Mouse (Mus musculus) bone marrow, adult 2 months (tissue): ENCODE measurements around the gene 1700022I11Rik. TPM values are rescaled to one million over a fixed set of nuclear protein-coding genes. Genes with fewer than 3 reads are reported as not detected.

ENCODE experiments used
- H3K27ac ChIP-seq: fragments of 200-500 bp; 2 replicates; pipeline ENCODE4 v1.5.1; 2012; ENCODE audit warnings: low read depth, mild to moderate bottlenecking, control low read depth, inconsistent platforms, low read length; ENCODE audit not compliant: control insufficient read depth, poor library complexity, insufficient read depth
- H3K4me1 ChIP-seq: fragments of 200-500 bp; 2 replicates; pipeline ENCODE4 v1.6.1; 2011; ENCODE audit warnings: low read length; ENCODE audit not compliant: control insufficient read depth, insufficient read depth
- H3K4me3 ChIP-seq: fragments of 200-500 bp; replicated peaks from 2 replicates; pipeline ENCODE3; 2011; ENCODE audit warnings: mild to moderate bottlenecking, low read depth, low read length, control low read depth; ENCODE audit not compliant: control insufficient read depth
- CTCF ChIP-seq: fragments of 200-500 bp; IDR thresholded peaks from 2 replicates; pipeline ENCODE4 v1.5.1; 2011; ENCODE audit warnings: low read length, control low read depth; ENCODE audit not compliant: control insufficient read depth, insufficient read depth
- POLR2A ChIP-seq: fragments of 200-500 bp; IDR thresholded peaks from 2 replicates; pipeline ENCODE4 v1.6.1; 2011; ENCODE audit warnings: low read depth, mild to moderate bottlenecking, control low read depth, low read length, borderline replicate concordance; ENCODE audit not compliant: control insufficient read depth
- WGBS: fragments of 180-500 bp; shearing (Covaris S2); methylation state at CpG from one replicate; pipeline ENCODE4 v1.1.7; 2018; 5-methylcytosine and 5-hydroxymethylcytosine counted together
- polyA plus RNA-seq: library from polyadenylated mRNA; stranded (reverse); fragments of >200 nt; gene quantifications from 2 replicates; pipeline ENCODE4 v1.2.4, GENCODE M21; 2011; ENCODE audit warnings: low replicate concordance; ENCODE audit not compliant: missing spikeins, insufficient read depth, insufficient read length

1700022I11Rik gene
- polyA plus RNA-seq, 1 experiment = not detected

GRCm38 (mm10) chr4:42946733-42947290 is 22.6 kb upstream of the 1700022I11Rik start:
- Histone ChIP-seq H3K27ac (no peak overlapping the region), H3K4me1 (no peaks in the 10 kb centered on the region; the same call in 1 of the 2 replicates), H3K4me3 (no peak overlapping the region)
- 38% methylated on average over 10 of the region's 10 CpGs for WGBS
- TF ChIP-seq POLR2A (no peak), CTCF (no peak)

DNA sequence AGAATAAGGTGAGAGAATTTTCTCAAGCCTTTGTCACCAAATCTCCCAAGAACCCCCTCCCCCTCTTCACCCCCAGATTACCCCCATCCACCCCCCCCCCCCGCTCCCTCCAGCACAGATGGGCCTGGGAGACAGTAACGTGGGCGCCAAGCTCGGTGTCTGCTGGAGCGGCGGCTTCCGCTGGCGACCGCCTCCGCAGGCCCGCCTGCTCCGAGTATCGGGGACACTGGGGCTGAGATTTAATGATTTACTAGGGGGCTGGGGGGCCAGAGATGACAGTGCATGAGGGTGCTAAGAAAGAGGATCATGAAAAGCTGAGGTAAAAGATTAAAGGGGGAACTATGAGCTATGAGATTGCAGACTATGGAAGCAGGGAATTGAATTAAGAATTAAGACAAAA is 20.9 kb upstream of the 1700022I11Rik start:
- no peak for TF ChIP-seq POLR2A
- TF ChIP-seq CTCF = no peak
- no peaks in the 10 kb centered on the region; the same call in 1 of the 2 replicates for H3K4me1 ChIP-seq
- WGBS = 42% methylated on average over 13 of the region's 13 CpGs
- H3K27ac ChIP-seq = no peak overlapping the region
- H3K4me3 ChIP-seq = no peak overlapping the region

DNA sequence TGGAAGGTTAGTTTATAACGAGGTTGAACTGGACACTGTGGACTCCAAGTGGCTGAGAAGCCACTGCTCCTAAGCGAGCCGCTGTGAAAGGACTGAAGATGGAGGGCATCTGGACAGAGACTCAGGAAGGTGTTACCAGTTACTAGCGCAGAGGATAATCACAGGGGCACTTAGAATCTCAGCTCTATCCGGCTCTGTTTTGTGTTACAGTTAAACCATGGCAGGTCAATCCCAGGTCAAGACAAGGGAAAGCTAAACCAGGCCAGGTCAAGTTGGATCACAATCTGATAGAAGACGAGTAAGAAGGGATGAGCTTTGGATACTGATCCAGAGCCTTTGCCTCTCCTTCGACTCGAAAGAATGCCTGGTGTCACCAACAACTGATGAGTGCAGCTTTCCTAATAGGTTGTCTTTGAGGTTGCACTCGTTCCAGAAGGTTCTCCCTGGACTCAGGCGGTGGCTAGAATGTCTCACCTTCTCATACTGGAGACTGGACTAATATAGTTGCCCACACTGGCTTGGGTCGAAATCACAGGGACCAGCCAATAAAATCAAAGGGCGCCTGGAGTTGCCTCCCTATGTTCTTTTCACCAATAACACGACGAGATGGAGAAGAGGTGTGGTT is 20.2 kb upstream of the 1700022I11Rik start:
- H3K4me1 ChIP-seq = no peaks in the 10 kb centered on the region; the same call in 1 of the 2 replicates
- no peak overlapping the region for H3K27ac ChIP-seq
- H3K4me3 ChIP-seq = peak overlapping the region; percentile 45
- WGBS = 11% methylated on average over 14 of the region's 14 CpGs
- TF ChIP-seq POLR2A (no peak), CTCF (no peak)

DNA sequence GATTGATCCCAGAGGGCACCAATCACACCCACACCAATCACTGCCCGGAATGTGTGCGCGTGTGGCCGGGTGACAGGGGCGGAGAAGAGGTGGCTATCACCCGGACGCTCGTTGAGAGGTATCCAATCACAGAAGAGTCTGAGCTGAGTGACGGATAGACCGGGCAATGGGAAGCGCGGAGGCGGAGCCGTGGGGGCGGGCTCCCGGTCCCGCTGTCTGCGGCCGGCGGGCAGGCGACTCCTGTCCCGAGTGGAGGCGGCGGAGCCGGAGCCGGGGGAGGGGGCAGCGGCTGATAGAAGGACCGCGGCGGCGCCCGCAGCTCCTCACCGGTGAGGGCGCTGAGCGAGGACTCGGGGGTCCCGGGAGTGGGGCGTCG is 19.7 kb upstream of the 1700022I11Rik start, which contains the start of gene Dnajb5:
Gene Dnajb5 (plus strand): TSS at position 139 of the 376 bp plus-strand sequence.
- under 1% methylated on average over 38 of the region's 39 CpGs for WGBS
- H3K4me3 ChIP-seq = peak within 1 kb of the TSS; percentile 62
- H3K27ac ChIP-seq = peak within 1 kb of the TSS; percentile 69
- no peaks in the 10 kb centered on the region; the same call in 1 of the 2 replicates for H3K4me1 ChIP-seq
- TF ChIP-seq POLR2A (no peak), CTCF (no peak)

DNA sequence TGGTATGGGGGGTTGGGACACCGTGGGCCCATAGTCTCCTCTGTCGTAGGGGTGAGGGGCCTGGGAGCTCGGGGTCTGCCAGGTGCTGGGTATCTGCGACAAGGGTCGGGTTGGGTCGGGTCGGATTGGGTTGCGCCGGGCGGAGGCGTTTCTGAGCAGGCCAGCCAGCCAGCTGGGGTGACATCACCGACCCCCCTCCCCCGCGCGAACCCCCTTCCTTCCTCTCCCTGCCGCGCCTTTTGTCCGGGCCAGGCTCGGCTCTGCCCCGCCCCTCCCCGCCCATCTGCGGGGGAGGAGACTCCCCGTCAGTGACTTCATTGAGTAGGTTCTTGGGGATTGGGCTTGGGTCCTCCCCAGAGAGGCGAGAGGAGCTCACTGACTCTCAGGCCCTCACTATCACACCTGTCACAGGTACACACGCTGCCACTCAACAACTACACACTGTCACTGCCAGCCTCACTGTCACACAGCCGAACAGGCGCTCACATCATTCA is 19.3 kb upstream of the 1700022I11Rik start:
- WGBS = 5% methylated on average over 24 of the region's 27 CpGs
- Histone ChIP-seq H3K4me3 (peak overlapping the region; percentile 62), H3K27ac (peak overlapping the region; percentile 69), H3K4me1 (no peaks in the 10 kb centered on the region; the same call in 1 of the 2 replicates)
- no peak for TF ChIP-seq CTCF
- TF ChIP-seq POLR2A = no peak; the same call in 1 of the 2 replicates

DNA sequence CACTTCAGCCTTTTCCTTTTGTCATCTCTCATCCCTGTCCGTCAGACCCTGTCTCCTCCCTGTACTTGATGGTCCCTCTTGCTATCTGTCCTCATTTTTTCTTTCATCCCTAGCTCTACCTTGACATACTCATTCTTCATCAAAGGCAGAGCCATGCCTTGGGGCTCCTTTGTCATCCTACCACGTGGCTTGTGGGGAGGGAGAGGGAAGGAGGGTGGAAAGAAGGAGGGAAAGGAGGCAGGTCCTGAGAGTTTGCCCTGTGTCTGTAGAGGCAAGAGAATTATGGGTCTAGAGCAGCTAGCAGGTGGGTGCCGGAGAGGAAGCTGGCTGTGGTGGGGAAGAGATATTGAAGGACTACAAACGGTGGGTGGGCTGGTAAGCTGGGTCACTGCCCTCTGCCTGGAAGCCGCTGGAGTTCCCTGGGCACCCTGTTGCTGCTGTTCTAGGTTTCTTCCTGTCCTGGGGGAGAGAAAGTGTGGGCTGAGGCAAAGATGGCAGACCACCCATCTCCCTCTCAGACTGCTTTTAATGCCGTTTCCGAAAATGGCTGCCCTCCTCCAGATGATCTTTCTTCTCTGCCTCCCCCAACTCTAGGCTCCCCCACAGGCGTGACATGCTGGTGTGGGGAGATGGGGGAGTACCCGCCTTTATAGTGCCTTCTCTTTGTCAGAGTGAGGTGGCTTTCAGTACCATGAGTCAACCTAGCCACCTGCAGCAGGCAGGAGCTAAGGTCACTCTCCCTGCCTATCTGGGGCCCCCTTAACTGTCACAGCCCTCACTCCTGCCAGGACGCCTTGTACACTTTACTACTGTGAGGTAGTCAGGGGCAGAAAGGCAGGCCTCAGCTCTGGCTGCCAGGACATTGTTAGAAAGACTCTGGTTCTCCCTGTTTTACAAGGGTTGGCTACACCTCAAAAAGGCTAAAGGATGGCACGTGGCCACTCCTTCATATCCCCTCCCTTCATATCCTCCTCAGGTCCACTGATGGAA is 17.9 kb upstream of the 1700022I11Rik start:
- WGBS = 47% methylated on average over 11 of the region's 11 CpGs
- no peaks in the 10 kb centered on the region; the same call in 1 of the 2 replicates for H3K4me1 ChIP-seq
- no peak overlapping the region for H3K27ac ChIP-seq
- no peak overlapping the region for H3K4me3 ChIP-seq
- TF ChIP-seq POLR2A (no peak), CTCF (no peak)

- WGBS = 85% methylated on average over 7 of the region's 7 CpGs
- TF ChIP-seq CTCF (no peak), POLR2A (no peak)
- Histone ChIP-seq H3K4me1 (no peaks in the 10 kb centered on the region; the same call in 1 of the 2 replicates), H3K27ac (no peak overlapping the region), H3K4me3 (no peak overlapping the region)
Observed at GRCm38 (mm10) chr4:42952563-42952962, 16.8 kb upstream of the 1700022I11Rik start.
